Mouse (Mus musculus) common myeloid progenitor, adult 5-6 weeks (primary cell): ENCODE data around the gene Yipf2. TPM values are rescaled to one million over a fixed set of nuclear protein-coding genes. Genes with fewer than 3 reads are reported as not detected.
"Not testable (repeated sequence)": the region's sequence is repeated elsewhere in the genome, so short reads cannot be mapped to it uniquely, and the experiment has no call there.

Experiments used
- ATAC-seq: replicated peaks from 2 replicates; pipeline ENCODE4 v1.8.0; 2016; ENCODE audit warnings: low read depth, mild to moderate bottlenecking, moderate TSS enrichment, inconsistent platforms; ENCODE audit not compliant: poor library complexity, severe bottlenecking
- total RNA-seq: library from RNA; stranded (forward); fragments of 200-1000, 187-1606 nt; gene quantifications from 2 replicates; pipeline ENCODE4 v1.2.3, GENCODE M21; 2017

The Yipf2 gene
- total RNA-seq, 1 experiment from 2014 or later = 6.2 TPM

GRCm38 (mm10) chr9:21601073-21601472 is 8.4 kb upstream of the Yipf2 start:
- no peak for ATAC-seq

DNA sequence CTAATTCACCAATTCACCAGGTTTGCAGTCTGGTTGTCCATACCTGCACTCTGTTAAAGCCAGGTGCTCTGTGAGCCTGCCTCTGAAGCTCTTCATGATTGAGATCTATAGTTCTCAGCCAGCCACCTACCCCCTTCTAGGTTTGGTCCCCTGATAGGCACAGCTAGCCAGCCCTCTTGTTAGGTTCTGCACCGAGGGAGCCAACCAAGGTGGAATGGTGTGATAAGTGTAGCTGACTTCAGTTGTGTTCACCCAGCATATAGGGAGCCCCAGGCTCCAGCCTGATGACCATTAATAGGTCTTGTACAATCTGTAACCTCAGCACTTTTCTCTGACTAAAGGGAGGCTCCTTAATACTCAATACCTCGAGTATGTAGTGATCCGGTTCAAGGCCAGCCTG is 7.6 kb upstream of the Yipf2 start:
- ATAC-seq = no peak

GRCm38 (mm10) chr9:21598198-21598597 is 5.6 kb upstream of the Yipf2 start:
- ATAC-seq = peak; percentile 79

- no peak for ATAC-seq
Measured at GRCm38 (mm10) chr9:21594838-21595237, 2.2 kb upstream of the Yipf2 start.

DNA sequence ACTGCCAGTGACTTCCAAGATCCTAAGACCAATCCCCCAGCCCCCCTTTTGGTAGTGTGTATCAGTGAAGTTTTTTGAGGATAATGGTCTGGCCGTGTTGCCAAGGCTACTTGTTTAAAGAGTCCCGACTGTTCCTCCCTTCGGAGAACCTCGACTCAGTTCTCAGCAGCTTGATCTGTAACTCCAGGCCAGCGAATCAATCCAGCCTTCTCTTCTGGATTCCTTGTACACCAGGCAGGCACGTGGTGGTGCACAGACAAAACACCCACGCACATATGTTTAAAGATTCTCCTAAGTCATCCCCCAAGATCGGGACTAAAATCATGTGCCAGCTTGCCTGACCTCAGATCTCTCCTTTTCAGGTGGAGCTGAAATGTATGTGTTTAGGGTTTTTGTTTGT is 1.7 kb upstream of the Yipf2 start:
- not testable (repeated sequence) for ATAC-seq

DNA sequence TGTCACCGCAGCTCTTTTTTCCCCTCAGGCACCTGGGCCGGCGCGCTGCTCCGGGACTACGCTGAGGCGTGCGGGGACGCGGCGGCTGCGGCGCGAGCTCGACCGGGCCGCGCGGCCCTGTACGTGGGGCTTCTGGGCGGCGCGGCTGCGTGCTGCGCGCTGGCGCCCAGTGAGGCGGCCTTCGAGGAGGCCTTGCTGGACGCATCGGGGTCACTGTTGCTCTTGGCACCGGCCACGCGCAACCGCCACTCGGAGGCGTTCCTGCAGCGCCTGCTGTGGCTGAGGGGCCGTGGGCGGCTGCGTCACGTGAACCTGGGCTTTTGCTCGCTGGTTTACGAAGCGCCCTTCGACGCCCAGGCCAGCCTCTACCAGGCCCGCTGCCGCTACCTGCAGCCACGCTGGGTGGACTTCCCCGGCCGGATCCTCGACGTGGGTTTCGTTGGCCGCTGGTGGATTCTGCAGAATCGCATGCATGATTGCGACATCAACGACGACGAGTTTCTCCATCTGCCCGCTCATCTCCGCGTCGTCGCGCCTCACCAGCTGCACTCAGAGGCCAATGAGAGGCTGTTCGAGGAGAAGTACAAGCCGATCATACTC is 594 bp upstream of the Yipf2 start:
- peak; percentile 22 for ATAC-seq

DNA sequence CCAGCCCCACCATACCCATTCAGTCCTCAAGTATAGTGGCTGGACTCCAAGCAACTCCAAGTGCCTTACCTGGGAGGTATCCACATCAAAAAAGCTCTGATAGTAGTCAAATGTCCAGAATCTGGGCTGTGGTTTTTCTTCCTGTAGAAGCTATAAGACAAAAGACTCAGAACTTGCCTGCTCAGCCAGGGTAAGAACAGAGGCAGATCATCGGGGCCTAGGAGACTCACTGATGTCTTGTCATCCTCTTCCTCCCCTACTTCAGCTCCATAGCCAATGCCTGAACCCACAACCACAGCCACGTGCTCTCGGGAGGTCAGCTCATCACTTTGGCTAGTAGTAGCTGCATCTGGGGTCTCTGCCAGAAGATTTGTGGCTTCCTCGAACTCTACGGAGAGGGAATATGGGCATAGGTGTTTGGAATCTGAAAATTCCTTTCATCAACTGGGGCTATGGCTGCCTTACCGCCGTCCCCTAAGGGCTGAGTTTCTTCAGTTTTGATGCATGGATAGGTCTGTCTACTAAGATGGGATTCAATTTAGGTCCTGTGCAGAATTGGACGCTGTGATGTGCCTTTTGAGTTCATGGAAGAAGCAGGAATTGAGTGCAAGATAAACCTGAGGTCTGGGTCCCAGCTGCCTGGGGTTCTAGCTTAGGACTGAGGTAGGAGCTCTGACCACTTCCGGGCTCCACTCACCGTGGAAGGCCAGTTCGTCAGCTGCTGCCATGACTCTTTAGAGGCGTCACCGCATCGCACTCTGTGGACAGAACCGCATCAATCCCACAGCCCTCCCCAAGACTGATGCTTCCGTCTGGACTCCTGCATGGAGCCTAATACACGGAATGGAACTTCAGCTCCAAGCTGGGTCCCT is 561 bp downstream of the Yipf2 start:
- peak; percentile 50 for ATAC-seq

DNA sequence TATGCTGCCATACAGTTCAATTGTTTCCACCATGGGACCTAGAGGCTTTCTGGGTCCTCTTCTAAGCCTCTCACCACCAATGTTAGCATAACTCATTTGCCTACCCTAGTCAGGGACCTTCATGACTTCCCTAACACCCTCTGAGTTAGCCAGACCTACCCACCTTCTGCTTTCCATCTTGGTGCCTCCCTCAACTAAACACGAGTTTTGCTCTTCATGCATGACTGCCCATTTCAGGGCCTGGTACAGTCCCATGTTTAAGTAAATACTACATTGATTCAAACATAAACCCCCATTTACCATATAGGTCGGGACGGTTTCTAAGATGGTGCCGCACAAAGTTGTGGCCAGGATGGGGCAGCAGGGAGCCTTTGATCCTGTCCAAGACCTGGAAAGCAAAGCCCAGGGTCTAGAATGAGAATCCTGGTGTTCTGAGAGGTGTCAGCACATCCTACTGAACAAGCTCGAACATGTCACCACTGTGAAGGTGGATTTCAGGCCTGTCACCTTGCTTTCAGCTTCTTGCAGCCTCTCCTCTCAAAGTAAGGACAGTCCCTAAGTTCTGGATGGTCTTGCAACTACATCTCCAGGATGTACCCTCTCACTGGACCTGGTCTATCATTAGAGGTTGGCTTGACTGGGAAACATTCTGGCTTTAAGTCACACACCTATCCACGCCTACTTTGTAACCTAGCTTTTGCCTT is 1.3 kb downstream of the Yipf2 start:
- no peak for ATAC-seq

DNA sequence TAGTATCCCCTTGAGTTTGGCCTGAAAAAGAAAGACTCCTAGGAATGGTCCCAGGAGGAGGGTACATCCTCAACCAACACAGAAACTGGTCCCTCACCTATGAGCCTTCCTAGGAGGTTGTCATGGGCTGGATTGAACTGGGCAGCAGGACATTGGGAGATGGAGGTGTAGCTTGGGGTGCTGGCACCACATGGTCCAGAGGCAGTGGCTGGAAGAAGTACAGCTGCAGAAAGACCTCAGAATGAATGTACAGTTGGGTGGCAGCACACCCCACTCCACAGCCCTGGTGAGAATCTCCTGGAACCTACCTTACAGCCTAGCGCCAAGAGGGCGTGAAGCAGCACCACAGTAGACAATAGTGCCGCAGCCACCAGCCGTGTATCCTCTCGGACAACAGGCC is 3.1 kb downstream of the Yipf2 start:
- no peak for ATAC-seq

DNA sequence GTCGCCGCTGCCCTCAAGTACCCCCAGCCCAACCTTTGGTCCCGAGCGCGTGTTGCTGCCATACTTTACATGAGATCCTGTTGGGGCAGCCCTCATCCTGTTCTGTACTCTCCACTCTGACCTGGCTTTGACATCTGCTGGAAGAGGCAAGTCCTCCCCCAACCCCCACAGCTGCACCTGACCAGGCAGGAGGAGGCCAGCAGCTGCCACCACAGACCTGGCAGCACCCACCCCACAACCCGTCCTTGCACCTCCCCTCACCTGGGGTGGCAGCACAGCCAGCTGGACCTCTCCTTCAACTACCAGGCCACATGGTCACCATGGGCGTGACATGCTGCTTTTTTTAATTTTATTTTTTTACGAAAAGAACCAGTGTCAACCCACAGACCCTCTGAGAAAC is 4.3 kb downstream of the Yipf2 start:
- ATAC-seq = no peak

DNA sequence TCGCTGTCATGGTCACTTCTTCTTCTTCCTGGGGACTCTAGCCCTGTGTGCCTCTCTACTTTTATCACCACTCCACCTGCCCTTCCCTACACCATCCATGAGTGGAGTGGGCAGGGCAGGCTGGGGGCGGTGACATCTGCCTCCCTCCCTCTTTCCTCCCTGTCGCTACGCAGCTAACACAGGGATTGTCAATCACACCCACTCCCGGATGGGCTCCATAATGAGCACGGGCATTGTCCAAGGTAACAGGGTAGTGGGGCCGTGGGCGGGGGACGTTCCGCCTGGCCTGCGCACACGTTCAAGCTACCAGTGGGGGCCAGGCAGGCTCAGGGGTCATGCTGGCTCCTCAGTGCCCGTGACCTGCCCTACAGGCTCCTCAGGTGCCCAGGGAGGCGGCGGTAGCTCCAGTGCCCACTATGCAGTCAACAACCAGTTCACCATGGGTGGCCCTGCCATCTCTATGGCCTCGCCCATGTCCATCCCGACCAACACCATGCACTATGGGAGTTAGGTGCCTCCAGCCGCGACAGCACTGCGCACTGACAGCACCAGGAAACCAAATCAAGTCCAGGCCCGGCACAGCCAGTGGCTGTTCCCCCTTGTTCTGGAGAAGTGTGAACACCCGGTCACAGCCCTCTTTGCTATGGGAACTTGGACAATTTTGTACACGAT is 4.8 kb downstream of the Yipf2 start:
- ATAC-seq = no peak

DNA sequence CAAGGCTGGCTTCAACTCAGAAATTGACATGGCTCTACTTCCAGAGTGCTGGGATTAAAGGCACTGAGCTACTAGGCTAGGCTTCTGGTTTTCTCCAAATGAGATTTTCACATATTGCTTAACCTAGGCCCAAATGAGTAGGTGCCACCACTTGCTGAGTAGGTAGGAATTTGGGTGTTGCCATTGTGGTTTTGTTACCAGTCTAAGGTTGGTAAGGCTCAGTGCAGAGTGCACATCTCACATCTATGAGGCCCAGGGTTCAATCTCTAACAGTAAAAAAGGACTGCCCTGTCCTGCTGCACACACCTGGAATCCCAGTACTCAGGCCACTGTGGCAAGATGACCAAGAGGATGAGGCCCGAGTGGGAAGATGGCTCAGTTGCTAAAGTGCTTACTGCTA is 7.2 kb downstream of the Yipf2 start:
- no peak for ATAC-seq

GRCm38 (mm10) chr9:21578226-21578625 is 14.4 kb downstream of the Yipf2 start:
- ATAC-seq = no peak

- ATAC-seq = no peak
Measured at GRCm38 (mm10) chr9:21576286-21576685, 16.3 kb downstream of the Yipf2 start.

DNA sequence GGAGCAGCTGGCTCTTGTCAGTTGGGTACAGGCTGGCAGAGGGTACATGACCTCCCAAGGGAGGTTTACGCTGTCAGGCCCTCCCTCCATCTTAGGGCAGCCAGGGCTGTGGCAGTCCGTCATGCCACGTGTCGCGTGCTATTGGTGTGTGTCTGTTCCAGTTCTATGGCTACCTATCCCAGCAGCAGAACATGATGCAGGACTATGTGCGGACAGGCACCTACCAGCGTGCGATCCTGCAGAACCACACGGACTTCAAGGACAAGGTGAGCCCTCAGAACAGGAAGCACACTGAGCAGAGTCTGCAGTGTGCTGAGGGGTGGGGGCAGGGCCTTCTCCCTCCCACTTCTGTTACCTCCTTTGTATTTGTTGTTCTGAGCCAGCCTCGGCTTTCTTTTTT is 17.4 kb downstream of the Yipf2 start:
- ATAC-seq = no peak

DNA sequence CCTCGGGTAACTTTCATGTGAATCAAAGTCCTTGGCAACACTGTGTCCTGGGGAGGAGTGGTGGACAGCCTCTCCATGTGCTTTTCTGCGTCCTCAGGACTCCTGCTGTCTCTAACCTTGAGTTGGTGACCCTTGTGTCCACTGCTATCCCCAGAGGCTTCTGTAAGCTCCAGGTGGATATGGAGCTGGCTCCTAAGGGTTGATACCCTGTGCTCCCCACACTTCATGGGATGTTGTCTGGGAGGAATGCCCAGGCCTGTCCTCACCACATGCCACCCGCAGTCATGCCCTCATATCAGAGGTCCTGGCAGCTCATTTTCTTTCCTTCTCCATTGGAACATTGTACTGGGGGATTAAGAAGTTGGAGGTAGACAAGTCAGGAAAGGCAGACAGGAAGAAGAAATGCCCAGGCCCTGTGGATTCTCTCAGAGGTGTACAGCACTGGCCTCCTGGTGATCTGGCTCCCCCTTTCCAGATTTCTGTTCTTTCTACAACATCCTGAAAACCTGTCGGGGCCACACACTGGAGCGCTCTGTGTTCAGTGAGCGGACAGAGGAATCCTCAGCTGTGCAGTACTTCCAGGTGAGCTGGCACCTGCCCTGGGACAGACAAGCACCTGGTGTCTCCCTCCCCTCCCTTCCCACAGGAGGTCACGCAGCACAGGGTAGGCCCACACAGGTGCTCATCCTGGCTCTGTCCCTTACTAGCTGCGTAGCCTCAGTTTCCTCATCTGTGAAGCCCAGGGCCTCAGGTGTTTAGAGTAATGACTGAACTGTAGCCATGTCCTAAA is 18.4 kb downstream of the Yipf2 start:
- ATAC-seq = no peak

GRCm38 (mm10) chr9:21568657-21569255 is 23.9 kb downstream of the Yipf2 start:
- ATAC-seq = no peak

DNA sequence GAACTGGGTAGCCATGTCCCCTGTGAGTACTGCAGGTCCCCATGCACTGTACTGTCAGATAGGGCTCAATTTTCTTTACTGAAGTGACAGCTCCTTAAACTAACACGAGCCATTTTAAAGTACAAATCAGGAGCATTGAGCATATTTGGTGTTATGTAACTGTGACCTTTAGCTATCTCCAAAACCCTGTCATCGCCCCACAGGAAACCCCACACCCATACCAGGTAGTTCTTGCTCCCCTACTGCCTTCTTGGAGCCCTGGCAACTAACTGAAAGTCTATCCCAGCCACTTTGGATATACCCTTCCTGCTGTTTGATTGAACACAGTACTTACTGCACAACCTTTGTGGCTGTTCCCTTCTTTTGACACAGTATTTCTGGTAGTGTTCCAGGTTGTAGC is 25.6 kb downstream of the Yipf2 start:
- ATAC-seq = no peak

- no peak for ATAC-seq
Measured at GRCm38 (mm10) chr9:21566538-21566937, 26.1 kb downstream of the Yipf2 start.
